Mouse (Mus musculus): Measurements from ENCODE around the gene Atxn3. TPM values are rescaled to one million over a fixed set of nuclear protein-coding genes. Genes with fewer than 3 reads are reported as not detected.

The Atxn3 gene
- polyA plus RNA-seq, 1 experiment from 2014 or later, result 12.2 TPM

DNA sequence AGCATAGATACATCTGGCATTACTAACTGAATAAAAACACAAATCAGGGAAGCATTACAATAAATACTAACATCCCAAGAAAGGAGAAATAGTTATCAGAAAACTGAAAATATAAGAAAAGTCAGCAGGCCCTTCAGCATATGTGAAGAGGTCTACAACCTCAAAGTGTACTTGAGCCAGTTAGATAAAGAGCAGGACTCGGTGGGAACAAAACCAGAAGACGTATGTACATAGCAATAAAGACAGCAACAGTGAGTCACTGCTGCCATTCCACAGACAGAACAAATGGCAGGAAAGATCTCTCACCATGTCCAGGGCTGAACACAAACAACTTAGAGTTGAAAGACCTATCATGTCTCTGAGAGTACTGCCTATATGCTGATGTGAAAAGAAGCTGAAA lies 69.7 kb downstream of the Atxn3 start:
- no peak overlapping the region for H3K4me3 ChIP-seq (replicated peaks)
- ATAC-seq (ENCODE audit: insufficient number of reproducible peaks, low FRiP score, low TSS enrichment, low read depth), result no peak
- no peaks in the 10 kb centered on the region for H3K4me1 ChIP-seq
- H3K27ac ChIP-seq (replicated peaks), result no peak overlapping the region
- H3K9me3 ChIP-seq (replicated peaks), result no peaks in the 10 kb centered on the region
- H3K4me2 ChIP-seq (replicated peaks), result no peak overlapping the region
- peaks cover 74% of the 10 kb centered on the region for H3K36me3 ChIP-seq
- H3K9ac ChIP-seq, result no peak overlapping the region
- no peaks in the 10 kb centered on the region for H3K27me3 ChIP-seq
- WGBS, result 88% methylated on average over 2 of the region's 2 CpGs

GRCm38 (mm10) chr12:101884926-101885325 lies 73.1 kb downstream of the Atxn3 start:
- Histone ChIP-seq H3K27ac (replicated peaks) (no peak overlapping the region), H3K9me3 (replicated peaks) (no peaks in the 10 kb centered on the region), H3K27me3 (no peaks in the 10 kb centered on the region), H3K4me2 (replicated peaks) (no peak overlapping the region), H3K36me3 (peaks cover 55% of the 10 kb centered on the region), H3K9ac (no peak overlapping the region), H3K4me1 (no peaks in the 10 kb centered on the region), H3K4me3 (replicated peaks) (no peak overlapping the region)
- no peak for ATAC-seq (ENCODE audit: insufficient number of reproducible peaks, low FRiP score, low TSS enrichment, low read depth)
- 92% methylated on average over 7 of the region's 7 CpGs for WGBS

GRCm38 (mm10) chr12:101876374-101876773 lies 81.7 kb downstream of the Atxn3 start:
- no peak overlapping the region for H3K27ac ChIP-seq (replicated peaks)
- no peak for ATAC-seq (ENCODE audit: insufficient number of reproducible peaks, low FRiP score, low TSS enrichment, low read depth)
- no peaks in the 10 kb centered on the region for H3K27me3 ChIP-seq
- H3K4me1 ChIP-seq, result no peaks in the 10 kb centered on the region
- no peak overlapping the region for H3K4me2 ChIP-seq (replicated peaks)
- no peaks in the 10 kb centered on the region for H3K9me3 ChIP-seq (replicated peaks)
- no peak overlapping the region for H3K9ac ChIP-seq
- H3K36me3 ChIP-seq, result peaks cover 44% of the 10 kb centered on the region
- 92% methylated on average over 2 of the region's 2 CpGs for WGBS
- no peak overlapping the region for H3K4me3 ChIP-seq (replicated peaks)

DNA sequence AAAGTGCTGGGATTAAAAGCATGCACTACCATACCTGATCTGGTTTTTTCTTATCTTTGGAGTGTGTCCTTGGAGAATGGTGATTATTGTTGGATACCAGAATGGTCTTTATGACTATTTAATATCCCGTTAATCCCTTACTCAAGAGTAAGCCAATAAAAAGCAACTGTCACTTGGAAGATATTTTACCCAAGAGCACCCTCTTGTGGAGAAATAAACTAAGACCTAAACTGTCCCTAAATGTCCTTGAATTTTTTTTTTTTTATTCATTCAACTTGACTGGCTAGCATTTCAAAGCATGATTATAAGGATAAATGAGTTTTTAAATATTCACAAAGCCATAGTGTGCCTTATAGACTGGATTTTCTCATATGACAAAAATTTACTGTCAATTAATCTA lies 82.9 kb downstream of the Atxn3 start:
- Histone ChIP-seq H3K4me2 (replicated peaks) (no peak overlapping the region), H3K27ac (replicated peaks) (no peak overlapping the region), H3K4me3 (replicated peaks) (no peak overlapping the region), H3K27me3 (no peaks in the 10 kb centered on the region), H3K9me3 (replicated peaks) (no peaks in the 10 kb centered on the region), H3K36me3 (peaks cover 44% of the 10 kb centered on the region), H3K4me1 (no peaks in the 10 kb centered on the region), H3K9ac (no peak overlapping the region)
- 52% methylated on average over 1 of the region's 1 CpGs for WGBS
- ATAC-seq (ENCODE audit: insufficient number of reproducible peaks, low FRiP score, low TSS enrichment, low read depth), result no peak

Other genes with a start within 250 kb of the Atxn3 start
- gene Tc2n, start 239.7 kb downstream of the Atxn3 start, polyA plus RNA-seq (2015; fragmentation: Nextera tagmentation; extraction: Ambion mirVana), result 1.1 and 2.0 TPM in 2 replicates
- gene Fbln5, start 139.2 kb downstream of the Atxn3 start, polyA plus RNA-seq (2015; fragmentation: Nextera tagmentation; extraction: Ambion mirVana), result 149 and 160 TPM in 2 replicates
- 29.4 and 32.2 TPM in 2 replicates for gene Trip11, start 45.0 kb downstream of the Atxn3 start, polyA plus RNA-seq (2015; fragmentation: Nextera tagmentation; extraction: Ambion mirVana)
- gene Cpsf2, start 17.7 kb upstream of the Atxn3 start, polyA plus RNA-seq (2015; fragmentation: Nextera tagmentation; extraction: Ambion mirVana), result 25.1 and 25.3 TPM in 2 replicates
- gene Slc24a4, start 170.5 kb upstream of the Atxn3 start, polyA plus RNA-seq (2015; fragmentation: Nextera tagmentation; extraction: Ambion mirVana), result 1.2 and 1.5 TPM in 2 replicates